Mouse (Mus musculus) heart, postnatal 0 days (tissue): Measurements from ENCODE around the gene Kmt2e.

Experiments
- CTCF ChIP-seq: IDR thresholded peaks from 2 replicates; pipeline ENCODE4 v1.5.1; 2016; ENCODE audit warnings: antibody characterized with exemption, control low read depth, low read depth
- EP300 ChIP-seq: IDR thresholded peaks from 2 replicates; pipeline ENCODE4 v1.6.1; 2016; ENCODE audit warnings: antibody characterized with exemption, low read depth

GRCm38 (mm10) chr5:23439857-23440256 is 5.6 kb downstream of the Kmt2e start:
- TF ChIP-seq CTCF: no peak
- no peak for TF ChIP-seq EP300
